ENCODE assay signal across 17 mouse cellular contexts in the genomic region with DNA sequence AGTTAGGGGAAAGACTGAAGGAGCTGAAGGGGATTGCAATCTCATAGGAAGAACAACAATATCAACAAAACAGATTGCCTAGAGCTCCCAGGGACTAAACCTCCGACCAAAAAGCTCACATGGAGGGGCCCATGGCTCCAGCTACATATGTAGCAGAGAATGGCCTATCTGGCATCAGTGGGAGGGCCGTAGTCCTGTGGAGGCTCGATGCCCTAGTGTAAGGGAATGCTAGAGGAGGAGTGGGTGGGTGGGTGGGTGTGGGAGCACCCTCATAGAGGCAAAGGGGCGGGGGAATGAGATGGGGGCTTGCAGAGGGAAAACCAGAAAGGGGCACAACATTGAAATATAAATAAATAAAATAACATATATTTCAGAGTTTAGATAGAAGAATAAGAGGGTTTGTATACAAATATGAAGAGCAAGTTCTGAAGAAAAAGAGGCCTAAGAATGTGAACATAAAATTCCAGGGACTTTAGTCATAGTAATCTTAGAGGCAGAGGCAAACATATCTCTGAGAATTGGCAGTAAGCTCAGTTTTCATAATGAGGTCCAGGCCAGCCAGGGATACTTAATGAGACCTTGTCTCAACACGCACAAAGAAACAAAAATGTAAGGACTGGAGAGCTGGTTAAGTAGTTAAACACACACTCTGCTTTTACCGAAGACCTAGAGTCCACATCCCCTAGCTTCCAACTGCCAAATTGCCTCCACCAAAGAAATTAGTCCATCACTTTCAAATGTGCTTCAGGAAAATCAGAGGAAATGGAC.
DNase-seq lines count a peak whose midpoint lies in the region; ATAC-seq and TF ChIP-seq lines count a peak whose summit lies in the region.
"Had no signal": no experiment of that assay in that cellular context is flagged by ENCODE, and none has a peak within 500 bp of the region (broad histone marks: within the 10 kb centered on the region; RNA-seq: fewer than 3 reads in every experiment).

No protein-coding gene starts in this region.

- no peak overlapping the region for H3K27ac ChIP-seq in kidney, postnatal 0 days
- peak overlapping the region; percentile 8 to 34; a peak in 2 of 4 replicates for H3K27ac ChIP-seq in heart, embryonic 14.5 days (replicated peaks in 1 of 2; ENCODE audit: control insufficient read depth in 1 of 2, insufficient read depth in 1 of 2, low read depth in 2 of 2, low read length in 2 of 2)
- H3K27ac ChIP-seq: forebrain, embryonic 13.5 days; limb, embryonic 12.5 days; neural tube, embryonic 15.5 days had no signal

- no peaks in the 10 kb centered on the region for H3K27me3 ChIP-seq in kidney, postnatal 0 days (ENCODE audit: insufficient read depth, low read length)
- H3K27me3 ChIP-seq in heart, embryonic 14.5 days (ENCODE audit: control insufficient read depth, insufficient read depth, low read length) = no peaks in the 10 kb centered on the region
- H3K27me3 ChIP-seq: CH12.LX; forebrain, embryonic 13.5 days; limb, embryonic 12.5 days; neural tube, embryonic 15.5 days had no signal

- no peak for TF ChIP-seq CTCF in kidney, postnatal 0 days (IDR thresholded peaks at IDR 0.05; ENCODE audit: low read depth)

- H3K9ac ChIP-seq in kidney, postnatal 0 days (ENCODE audit: low read depth, low read length) = no peak overlapping the region
- H3K9ac ChIP-seq in heart, embryonic 14.5 days (ENCODE audit: low read length) = no peak overlapping the region
- H3K9ac ChIP-seq: forebrain, embryonic 13.5 days; limb, embryonic 12.5 days; neural tube, embryonic 15.5 days had no signal

- no peaks in the 10 kb centered on the region for H3K4me1 ChIP-seq in kidney, postnatal 0 days (replicated peaks; ENCODE audit: insufficient read depth, low read length)
- no peaks in the 10 kb centered on the region for H3K4me1 ChIP-seq in heart, embryonic 14.5 days (ENCODE audit: control insufficient read depth in 2 of 2, insufficient read depth in 2 of 2, low read length in 2 of 2)
- H3K4me1 ChIP-seq: forebrain, embryonic 13.5 days; neural tube, embryonic 15.5 days had no signal

- H3K4me3 ChIP-seq in kidney, postnatal 0 days (replicated peaks; ENCODE audit: low read depth, low read length) = no peak overlapping the region
- H3K4me3 ChIP-seq in heart, embryonic 14.5 days (ENCODE audit: control insufficient read depth in 1 of 2, insufficient read depth in 1 of 2, low read depth in 1 of 2, low read length in 2 of 2) = no peak overlapping the region
- H3K4me3 ChIP-seq: forebrain, embryonic 13.5 days; limb, embryonic 12.5 days; neural tube, embryonic 15.5 days had no signal

- ATAC-seq in kidney, postnatal 0 days (replicated peaks; ENCODE audit: low FRiP score, low read depth) = no peak
- no peak for ATAC-seq in heart, embryonic 14.5 days (ENCODE audit: insufficient number of reproducible peaks, insufficient read depth, low FRiP score, low read depth)
- ATAC-seq: forebrain, embryonic 13.5 days; hindbrain, embryonic 16.5 days had no signal

- no peaks in the 10 kb centered on the region for H3K36me3 ChIP-seq in kidney, postnatal 0 days (ENCODE audit: insufficient read depth, low read length)
- no peaks in the 10 kb centered on the region for H3K36me3 ChIP-seq in heart, embryonic 14.5 days (ENCODE audit: control insufficient read depth, insufficient read depth, low read length)
- H3K36me3 ChIP-seq: limb, embryonic 12.5 days; neural tube, embryonic 15.5 days had no signal

- DNase-seq in kidney, postnatal 0 days (ENCODE audit: low spot score) = peak; percentile 8
- no peak for DNase-seq in kidney, adult 11 months
- DNase-seq in 3T3-L1 (ENCODE audit: low read depth, low spot score) (peak; percentile 82), adipocyte (ENCODE audit: low spot score) (peak; percentile 42)
- DNase-seq in left cerebral cortex, adult 18-20 months (ENCODE audit: low spot score in 2 of 2) = no peak
- no peak for DNase-seq in thymus, postnatal 10 days (ENCODE audit: low spot score in 2 of 2)
- DNase-seq: cerebellum, adult 11 months; cerebellum, postnatal 36 days; kidney, adult 9 months; right cerebral cortex, postnatal 4 days had no signal

- H3K4me2 ChIP-seq in kidney, postnatal 0 days (ENCODE audit: low read length) = no peak overlapping the region
- H3K4me2 ChIP-seq in heart, embryonic 14.5 days (ENCODE audit: low read length) = no peak overlapping the region
- H3K4me2 ChIP-seq: forebrain, embryonic 13.5 days; limb, embryonic 12.5 days; midbrain, embryonic 11.5 days; neural tube, embryonic 15.5 days had no signal

- 74% methylated on average over 6 of the region's 6 CpGs for WGBS in kidney, postnatal 0 days
- WGBS in heart, embryonic 14.5 days = 64% methylated on average over 6 of the region's 6 CpGs

- no peaks in the 10 kb centered on the region for H3K9me3 ChIP-seq in kidney, postnatal 0 days (replicated peaks; ENCODE audit: low read length)
- H3K9me3 ChIP-seq in heart, embryonic 14.5 days (ENCODE audit: control insufficient read depth, low read length) = no peaks in the 10 kb centered on the region
- H3K9me3 ChIP-seq: forebrain, embryonic 13.5 days; limb, embryonic 12.5 days; neural tube, embryonic 15.5 days had no signal

Comparison
In these comparisons a context has a peak if more than half of its experiments do, and no peak if none do; other contexts are left out.
1. DNase-seq: peak in kidney, postnatal 0 days (single experiment), 3T3-L1 (single experiment) and adipocyte (single experiment); none in kidney, adult 11 months (single experiment), left cerebral cortex, adult 18-20 months (0 of 2) and thymus, postnatal 10 days (0 of 2).